Mouse (Mus musculus) CH12.LX (cell line): ENCODE measurements around the gene Khk. TPM values are rescaled to one million over a fixed set of nuclear protein-coding genes. Genes with fewer than 3 reads are reported as not detected.

ENCODE experiments used
- DNase-seq: peaks from one replicate; pipeline ENCODE4 v3.0.0-alpha.2; 2013; ENCODE audit errors: extremely low read depth
- H3K27ac ChIP-seq: 2 replicates; pipeline ENCODE4 v1.5.1; 2012; ENCODE audit warnings: low read depth, mild to moderate bottlenecking, control low read depth, moderate library complexity; ENCODE audit not compliant: insufficient read depth
- H3K27me3 ChIP-seq: replicated peaks from 2 replicates; pipeline ENCODE3; 2012; ENCODE audit warnings: inconsistent platforms
- H3K36me3 ChIP-seq, 2 experiments: replicated peaks in 1 of 2; 2 replicates each; pipeline versions ENCODE3 to v1.6.1; 2012; ENCODE audit warnings: inconsistent platforms in 1 of 2, low read length in 1 of 2, mild to moderate bottlenecking in 1 of 2, mixed read lengths in 1 of 2, moderate library complexity in 1 of 2; ENCODE audit not compliant: control insufficient read depth in 1 of 2, insufficient read depth in 1 of 2
- H3K4me1 ChIP-seq, 2 experiments: 2 replicates each; pipeline ENCODE4 v1.6.1; 2012; ENCODE audit warnings: inconsistent platforms in 1 of 2, moderate library complexity in 1 of 2; ENCODE audit not compliant: insufficient read depth in 2 of 2, control insufficient read depth in 1 of 2
- H3K4me2 ChIP-seq: 2 replicates; pipeline ENCODE4 v1.6.1; 2012; ENCODE audit warnings: low read depth, mild to moderate bottlenecking, control low read depth; ENCODE audit not compliant: poor library complexity, insufficient read depth, severe bottlenecking
- H3K4me3 ChIP-seq, 3 experiments: fragments of 150-350 bp in 1 of 3; sonication (generic) in 1 of 3; replicated peaks in 1 of 3; 2 replicates each; pipeline versions ENCODE3 to v1.5.1; 2011 to 2012; ENCODE audit warnings: low read depth in 2 of 3, low read length in 2 of 3, mild to moderate bottlenecking in 2 of 3, moderate library complexity in 2 of 3, control low read depth in 1 of 3, improper control_type of control experiment in 1 of 3, inconsistent platforms in 1 of 3, mixed read lengths in 1 of 3; ENCODE audit not compliant: poor library complexity in 1 of 3
- H3K79me2 ChIP-seq: replicated peaks from 2 replicates; pipeline ENCODE4 v1.6.1; 2012; ENCODE audit warnings: mild to moderate bottlenecking, moderate library complexity; ENCODE audit not compliant: control insufficient read depth, poor library complexity, insufficient read depth, severe bottlenecking; ENCODE audit errors: extremely low read depth
- H3K9ac ChIP-seq: 2 replicates; pipeline ENCODE4 v1.6.1; 2012; ENCODE audit warnings: low read depth, mild to moderate bottlenecking, control low read depth, moderate library complexity; ENCODE audit not compliant: insufficient read depth
- H3K9me3 ChIP-seq: replicated peaks from 2 replicates; pipeline ENCODE3; 2012; ENCODE audit warnings: low read length, inconsistent platforms, mixed read lengths
- CTCF ChIP-seq, 2 experiments: IDR thresholded peaks in 1 of 2; conservative IDR thresholded peaks in 1 of 2; 2 replicates each; pipeline ENCODE4 v1.5.1; 2011 to 2012; ENCODE audit warnings: low read depth in 2 of 2, low read length in 2 of 2, improper control_type of control experiment in 1 of 2, inconsistent platforms in 1 of 2, mild to moderate bottlenecking in 1 of 2, moderate library complexity in 1 of 2
- E2F4 ChIP-seq: IDR thresholded peaks from 2 replicates; pipeline ENCODE4 v1.6.1; 2011; ENCODE audit warnings: low read depth, low read length, improper control_type of control experiment; ENCODE audit not compliant: insufficient replicate concordance
- ELF1 ChIP-seq: IDR thresholded peaks from 2 replicates; pipeline ENCODE4 v1.6.1; 2014; ENCODE audit warnings: low read depth, mild to moderate bottlenecking, inconsistent platforms, low read length, improper control_type of control experiment
- ETS1 ChIP-seq: conservative IDR thresholded peaks from 2 replicates; pipeline ENCODE4 v1.6.1; 2012; ENCODE audit warnings: low read depth, mild to moderate bottlenecking, inconsistent platforms, low read length, improper control_type of control experiment, moderate library complexity
- GABPA ChIP-seq: IDR thresholded peaks from 2 replicates; pipeline ENCODE4 v1.6.1; 2012; ENCODE audit warnings: low read depth, low read length, improper control_type of control experiment, inconsistent platforms; ENCODE audit not compliant: insufficient replicate concordance
- IRF4 ChIP-seq: IDR thresholded peaks from 2 replicates; pipeline ENCODE4 v1.6.1; 2014; ENCODE audit warnings: low read depth, mild to moderate bottlenecking, inconsistent platforms, low read length, improper control_type of control experiment
- KAT2A ChIP-seq: IDR thresholded peaks from 2 replicates; pipeline ENCODE4 v1.6.1; 2012; ENCODE audit warnings: low read length, improper control_type of control experiment, inconsistent platforms; ENCODE audit not compliant: insufficient replicate concordance
- MAX ChIP-seq: IDR thresholded peaks from 2 replicates; pipeline ENCODE4 v1.6.1; 2011; ENCODE audit warnings: low read length, improper control_type of control experiment
- MAZ ChIP-seq: IDR thresholded peaks from 2 replicates; pipeline ENCODE4 v1.6.1; 2012; ENCODE audit warnings: low read depth, mild to moderate bottlenecking, inconsistent platforms, low read length, improper control_type of control experiment, moderate library complexity
- MYC ChIP-seq: IDR thresholded peaks from 2 replicates; pipeline ENCODE4 v1.6.1; 2011; ENCODE audit warnings: low read depth, mild to moderate bottlenecking, improper control_type of control experiment, low read length
- NELFE ChIP-seq: IDR thresholded peaks from 2 replicates; pipeline ENCODE4 v1.6.1; 2011; ENCODE audit warnings: low read depth, low read length, improper control_type of control experiment
- NRF1 ChIP-seq: IDR thresholded peaks from 2 replicates; pipeline ENCODE4 v1.6.1; 2014; ENCODE audit warnings: low read depth, mild to moderate bottlenecking, inconsistent platforms, low read length, improper control_type of control experiment, moderate library complexity
- POLR2A ChIP-seq: IDR thresholded peaks from 2 replicates; pipeline ENCODE4 v1.6.1; 2011; ENCODE audit warnings: low read depth, mild to moderate bottlenecking, improper control_type of control experiment, low read length
- SIN3A ChIP-seq: IDR thresholded peaks from 2 replicates; pipeline ENCODE4 v1.6.1; 2012; ENCODE audit warnings: low read length, improper control_type of control experiment, inconsistent platforms
- SMC3 ChIP-seq: IDR thresholded peaks from 2 replicates; pipeline ENCODE4 v1.6.1; 2011; ENCODE audit warnings: low read depth, low read length, improper control_type of control experiment
- USF2 ChIP-seq: conservative IDR thresholded peaks from 2 replicates; pipeline ENCODE4 v1.6.1; 2011; ENCODE audit warnings: low read depth, low read length, improper control_type of control experiment
- ZNF384 ChIP-seq: IDR thresholded peaks from 2 replicates; pipeline ENCODE4 v1.6.1; 2012; ENCODE audit warnings: low read depth, low read length, improper control_type of control experiment, inconsistent platforms
- dilution Hi-C: fragments of 300-500 bp; cut with MboI; formaldehyde crosslinking; loops from 2 replicates; pipeline ENCODE4 v1.14.3; 2020; ENCODE audit warnings: low sequenced_read_pairs; ENCODE audit not compliant: extremely low pct_unique_long_range_greater_than_20kb, extremely low pct_ligation_motif_present
- in situ Hi-C: fragments of 300-500 bp; cut with MboI; formaldehyde crosslinking; loops from 3 replicates; pipeline ENCODE4 v1.14.3; 2019; ENCODE audit warnings: low sequenced_read_pairs, low pct_ligation_motif_present, low pct_unique_long_range_greater_than_20kb, mixed read lengths
- polyA plus RNA-seq: library from polyadenylated mRNA; unstranded; fragments of >175 nt; gene quantifications from 2 replicates; pipeline ENCODE4 v1.2.1, GENCODE M21; 2012; ENCODE audit warnings: low read depth; ENCODE audit not compliant: insufficient read length
- total RNA-seq, 2 experiments: library from RNA; depleted of rRNA; stranded (reverse); fragments of 300-350 nt in 1 of 2; fragments of >200 nt in 1 of 2; gene quantifications; 2 replicates each; pipeline ENCODE4 v1.2.3; 2012 to 2014

The Khk gene
- total and polyA plus RNA-seq, 3 experiments, result 2.5 to 5.7 (median 3.7) TPM

GRCm38 (mm10) chr5:30924614-30925013 is 3.4 kb downstream of the Khk start:
- TF ChIP-seq MAZ (no peak), SIN3A (no peak)
- H3K4me1 ChIP-seq, result peaks cover 8 to 36% of the 10 kb centered on the region in 2 experiments; a peak in 3 of 4 replicates
- no peak overlapping the region for H3K9ac ChIP-seq
- dilution Hi-C loops (no loop called here), in situ Hi-C loops (loop anchor here (5.0 kb wide), 2 partner anchors 78 to 122 kb away; no protein-coding TSS in a partner anchor)
- H3K79me2 ChIP-seq, result no peaks in the 10 kb centered on the region
- no peaks in the 10 kb centered on the region for H3K36me3 ChIP-seq
- H3K4me3 ChIP-seq, result no peak overlapping the region
- H3K4me2 ChIP-seq, result no peak overlapping the region
- DNase-seq, result no peak
- H3K9me3 ChIP-seq, result no peaks in the 10 kb centered on the region
- no peak overlapping the region for H3K27ac ChIP-seq
- peaks cover 76% of the 10 kb centered on the region for H3K27me3 ChIP-seq

- H3K36me3 ChIP-seq, result no peaks in the 10 kb centered on the region
- no peak overlapping the region for H3K4me3 ChIP-seq
- H3K27me3 ChIP-seq, result peaks cover 73% of the 10 kb centered on the region
- in situ Hi-C loops, result loop anchor here (5.0 kb wide), 1 partner anchor 77 kb away; no protein-coding TSS in a partner anchor
- H3K9me3 ChIP-seq, result no peaks in the 10 kb centered on the region
- TF ChIP-seq IRF4 (no peak), ZNF384 (no peak), ELF1 (no peak), USF2 (no peak), NRF1 (no peak), POLR2A (no peak), ETS1 (no peak), KAT2A (no peak), MYC (no peak), NELFE (no peak), SMC3 (no peak), MAZ (no peak), E2F4 (no peak), MAX (no peak), GABPA (no peak), CTCF (conservative IDR thresholded peaks at IDR 0.05 in 1 of 2, IDR thresholded peaks at IDR 0.05 in 1 of 2; ENCODE audit: low read depth in 2 of 2, low read length in 2 of 2) (no peak)
- dilution Hi-C loops, result no loop called here
- H3K9ac ChIP-seq, result no peak overlapping the region
- no peaks in the 10 kb centered on the region for H3K79me2 ChIP-seq
- no peak overlapping the region for H3K27ac ChIP-seq
- H3K4me1 ChIP-seq, result peaks cover 8 to 36% of the 10 kb centered on the region in 2 experiments; a peak in 3 of 4 replicates
- H3K4me2 ChIP-seq, result no peak overlapping the region
- DNase-seq, result no peak
These were observed 4.0 kb downstream of the Khk start for GRCm38 (mm10) chr5:30925217-30925616.
